Mouse (Mus musculus) left cerebral cortex, postnatal 25 days (tissue): ENCODE data around the gene Ugt2a3. TPM values are rescaled to one million over a fixed set of nuclear protein-coding genes. Genes with fewer than 3 reads are reported as not detected.
"Not testable (repeated sequence)": the region's sequence is repeated elsewhere in the genome, so short reads cannot be mapped to it uniquely, and the experiment has no call there.

Source experiments
- DNase-seq, 2 experiments: peaks; one replicate each; pipeline ENCODE4 v3.0.0; 2022; ENCODE audit warnings: low spot score in 2 of 2, mixed read lengths in 1 of 2
- intact Hi-C: fragments of 180-260 bp; cut with DNase I; formaldehyde crosslinking; loops from one replicate; pipeline ENCODE4 v1.15.1; 2025
- total RNA-seq, 2 experiments: library from RNA; stranded (reverse); gene quantifications; 2 replicates each; pipeline ENCODE4 v1.2.3; 2021

Ugt2a3 gene
- total RNA-seq = not detected

DNA sequence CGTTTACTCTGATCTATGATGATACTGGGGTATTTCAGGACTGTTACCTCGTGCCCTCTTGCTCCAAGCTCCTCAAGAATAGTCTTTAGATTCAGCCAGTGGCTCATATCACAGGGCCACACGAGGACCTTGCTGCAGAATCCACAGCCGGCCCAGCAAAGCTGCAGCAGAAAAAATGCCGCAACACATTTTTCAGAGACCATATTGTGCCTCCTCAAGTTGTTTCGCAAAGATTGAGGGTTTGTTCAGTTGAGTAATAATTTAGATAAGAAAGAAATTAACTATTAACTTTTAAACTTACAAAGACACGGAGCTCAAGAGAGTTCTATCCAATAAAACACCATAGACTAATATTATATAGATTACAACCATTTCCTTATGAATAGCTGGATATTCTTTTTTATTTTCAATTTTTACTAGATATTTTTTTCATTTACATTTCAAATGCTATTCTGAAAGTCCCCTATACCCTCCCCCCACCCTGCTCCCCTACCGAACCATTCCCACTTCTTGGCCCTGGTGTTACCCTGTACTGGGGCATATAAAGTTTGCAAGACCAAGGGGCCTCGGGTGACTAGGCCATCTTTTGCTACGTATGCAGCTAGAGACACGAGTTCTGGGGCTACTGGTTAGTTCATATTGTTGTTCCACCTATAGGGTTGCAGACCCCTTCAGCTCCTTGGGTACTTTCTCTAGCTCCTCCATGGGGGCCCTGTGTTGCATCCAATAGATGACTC, at the start of gene Ugt2a3:
Ugt2a3 (minus strand) TSS at position 235 of the 737 bp plus-strand sequence.
- intact Hi-C loops = loop anchor here (10.0 kb wide), 1 partner anchor 482 kb away; no protein-coding TSS in a partner anchor
- no peak for DNase-seq

DNA sequence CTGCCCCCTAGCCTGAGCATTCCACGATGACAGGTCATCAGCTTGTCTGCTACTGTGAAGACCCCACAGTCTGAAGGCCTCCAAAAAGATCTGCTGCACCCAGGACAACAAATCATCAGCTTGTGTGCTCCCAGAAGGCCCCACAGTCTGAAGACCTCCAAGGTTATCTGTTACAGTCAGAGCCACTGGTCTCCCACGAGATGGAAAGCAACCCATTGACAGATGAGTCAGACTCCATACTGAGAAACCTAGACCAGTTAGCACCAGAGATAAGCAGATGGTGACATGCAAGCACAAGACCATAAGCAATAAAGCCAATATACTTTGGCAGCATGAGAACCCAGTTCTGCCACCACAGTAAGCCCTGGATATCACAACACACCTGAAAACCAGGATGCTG, 43.2 kb upstream of the Ugt2a3 start:
- DNase-seq = no peak
- intact Hi-C loops = no loop called here

DNA sequence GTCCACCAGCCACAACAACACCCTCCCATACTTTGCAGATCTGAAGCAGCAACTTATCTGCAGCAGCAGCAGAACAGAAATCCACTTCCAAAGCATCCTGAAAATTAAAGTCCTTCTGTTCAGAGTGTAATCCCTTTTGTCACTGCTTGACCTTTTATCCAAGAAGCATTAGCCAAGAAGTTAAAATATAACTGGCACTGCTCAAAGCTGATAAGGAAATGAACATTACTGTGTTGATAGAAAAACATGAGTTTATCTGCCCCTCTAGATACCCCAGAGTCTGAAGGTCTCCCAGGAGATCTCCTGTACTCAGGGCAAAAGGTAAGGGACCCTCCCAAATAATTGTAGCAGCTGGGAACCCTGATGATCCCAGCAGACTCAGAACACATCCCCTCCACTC, 42.8 kb upstream of the Ugt2a3 start:
- intact Hi-C loops = no loop called here
- no peak for DNase-seq

DNA sequence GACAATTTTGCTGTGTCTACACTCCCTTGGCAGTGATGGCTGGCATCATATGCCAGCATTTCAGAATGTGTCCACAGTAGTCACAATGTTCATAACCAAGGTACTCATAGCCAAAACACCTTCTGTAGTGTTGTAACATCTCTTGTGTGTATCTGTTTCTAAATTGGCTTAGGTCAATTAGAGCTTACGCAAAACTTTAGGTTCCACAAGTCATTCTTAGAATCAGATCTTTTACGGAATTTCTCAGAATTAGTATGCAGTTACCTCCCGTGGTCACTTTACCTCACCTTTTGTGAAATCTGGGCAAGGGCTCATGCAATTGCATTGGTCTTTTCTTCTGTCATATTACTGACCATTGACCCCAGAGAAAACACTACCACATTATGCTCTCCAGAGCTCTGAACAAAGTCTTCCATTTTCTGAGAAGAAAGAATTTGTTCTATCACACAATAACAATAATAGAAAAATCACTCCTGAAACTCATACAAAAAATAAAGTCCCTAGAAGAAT, 38.9 kb upstream of the Ugt2a3 start:
- no peak for DNase-seq
- intact Hi-C loops = no loop called here

DNA sequence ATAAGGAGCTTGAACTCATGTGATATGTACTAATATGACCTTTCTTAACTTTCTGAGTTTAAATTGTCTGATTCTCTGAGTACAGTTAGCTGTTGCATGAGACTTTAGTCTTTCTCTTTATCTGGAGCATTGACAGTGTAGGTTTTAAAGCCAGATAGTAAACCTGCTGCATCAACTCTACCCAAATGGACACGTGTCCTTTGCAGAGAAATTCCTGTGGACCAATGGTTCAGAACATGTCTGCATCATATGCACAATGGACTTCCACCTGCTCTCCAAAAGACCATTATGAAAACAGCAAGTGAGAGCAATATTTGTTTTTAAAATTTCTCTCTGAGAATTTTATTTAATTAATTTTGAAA, 36.5 kb upstream of the Ugt2a3 start:
- no peak for DNase-seq
- intact Hi-C loops = no loop called here

DNA sequence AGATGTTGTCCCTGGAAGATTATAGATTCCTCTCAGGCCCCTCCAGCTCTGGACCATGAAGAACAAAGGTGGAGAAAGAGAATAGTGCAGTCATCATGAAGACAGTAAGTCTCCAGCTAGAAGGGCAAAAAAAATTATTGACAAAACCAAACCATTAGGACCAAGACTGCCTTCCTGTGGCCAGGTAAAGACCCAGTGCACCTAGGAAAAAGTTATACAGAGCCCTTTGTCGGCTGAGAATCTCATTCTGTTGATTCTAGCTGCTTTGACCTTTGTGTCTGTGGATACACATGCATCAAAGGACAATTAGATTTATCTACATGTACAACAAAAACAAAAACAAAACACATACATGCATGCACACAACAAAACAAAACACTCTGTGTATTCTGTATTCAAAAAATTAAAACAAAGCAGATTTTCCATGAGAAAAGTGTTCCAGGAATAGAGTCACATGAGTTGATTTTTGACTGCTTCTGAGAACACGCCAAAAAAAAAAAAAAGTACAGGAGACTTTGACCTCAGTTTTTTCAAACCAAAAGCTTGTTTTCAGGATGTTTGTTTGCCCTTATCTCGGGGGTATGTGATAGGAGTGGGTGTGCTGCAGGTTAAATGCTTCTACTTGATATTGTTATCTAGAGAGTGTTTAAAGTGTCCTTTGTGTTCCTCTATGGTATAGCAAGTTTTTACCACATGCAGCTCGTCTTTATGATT, 36.0 kb upstream of the Ugt2a3 start:
- intact Hi-C loops, DNase-seq: not testable (repeated sequence)

DNA sequence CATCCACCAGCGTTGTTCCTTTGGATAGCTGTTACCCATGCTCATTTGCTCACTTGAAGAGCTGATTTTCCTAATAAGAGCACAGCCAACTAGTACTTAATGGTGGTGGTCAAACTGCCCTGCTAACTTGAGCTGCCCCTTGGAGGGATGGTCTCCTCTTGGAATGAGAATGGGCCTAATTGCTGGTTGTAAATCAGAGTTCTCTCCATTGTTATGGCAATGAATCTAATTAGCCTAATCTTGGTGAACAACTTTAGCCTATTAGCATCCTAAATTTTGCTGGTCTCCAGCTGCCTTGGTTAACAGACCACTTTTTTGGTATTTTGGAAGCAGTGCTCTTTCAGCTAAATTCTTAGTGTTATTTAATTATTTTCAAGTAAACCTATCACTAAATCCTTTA, 13.4 kb upstream of the Ugt2a3 start:
- no peak for DNase-seq
- intact Hi-C loops = loop anchor here (1.0 kb wide), 1 partner anchor 60 kb away; no protein-coding TSS in a partner anchor

DNA sequence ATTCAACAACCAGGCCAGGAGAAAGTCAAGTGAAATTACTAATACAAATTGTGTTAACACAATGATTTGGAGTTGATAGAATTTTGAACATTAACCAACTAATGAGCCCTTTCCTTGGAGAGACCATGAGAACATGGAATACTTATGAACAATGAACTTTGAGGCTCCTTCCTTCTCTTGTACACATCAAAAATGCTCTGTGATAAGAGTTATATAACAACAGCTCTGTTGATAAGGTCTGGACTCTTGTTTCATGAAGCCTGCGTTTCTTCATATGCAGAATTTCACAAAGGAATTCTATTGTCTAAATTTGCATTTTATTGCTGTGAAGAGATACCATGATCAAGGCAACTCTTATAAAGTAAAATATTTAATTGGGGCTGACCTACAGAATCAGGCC, 12.2 kb upstream of the Ugt2a3 start:
- intact Hi-C loops, DNase-seq: not testable (repeated sequence)

DNA sequence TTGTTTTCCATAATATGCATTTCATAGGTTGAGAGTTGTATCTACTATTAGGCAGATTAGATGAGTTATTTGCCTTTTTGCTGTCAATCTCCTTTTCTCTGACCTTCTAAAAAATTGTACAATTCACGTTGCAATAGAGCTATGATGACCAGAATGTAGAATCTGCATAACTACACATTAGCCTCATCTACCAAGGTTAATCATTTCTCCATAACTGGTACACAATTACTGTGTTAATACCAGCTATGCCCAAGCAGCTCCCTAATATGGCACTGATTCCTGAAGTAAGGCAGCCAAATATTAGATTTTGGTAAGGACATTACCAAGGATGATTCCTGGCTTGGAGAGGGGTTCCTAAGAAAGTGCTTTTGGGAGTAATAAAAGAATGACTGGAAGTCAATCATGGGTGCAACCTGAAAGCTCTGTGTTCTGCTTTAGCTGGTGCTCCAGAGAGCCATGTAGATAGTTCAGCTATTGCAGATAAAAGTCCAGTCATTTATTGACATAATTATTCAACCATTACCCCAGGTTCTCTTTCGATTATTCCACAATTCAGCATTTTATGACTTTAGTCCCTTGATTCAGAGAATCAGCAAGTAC, 10.6 kb upstream of the Ugt2a3 start:
- intact Hi-C loops, DNase-seq: not testable (repeated sequence)

DNA sequence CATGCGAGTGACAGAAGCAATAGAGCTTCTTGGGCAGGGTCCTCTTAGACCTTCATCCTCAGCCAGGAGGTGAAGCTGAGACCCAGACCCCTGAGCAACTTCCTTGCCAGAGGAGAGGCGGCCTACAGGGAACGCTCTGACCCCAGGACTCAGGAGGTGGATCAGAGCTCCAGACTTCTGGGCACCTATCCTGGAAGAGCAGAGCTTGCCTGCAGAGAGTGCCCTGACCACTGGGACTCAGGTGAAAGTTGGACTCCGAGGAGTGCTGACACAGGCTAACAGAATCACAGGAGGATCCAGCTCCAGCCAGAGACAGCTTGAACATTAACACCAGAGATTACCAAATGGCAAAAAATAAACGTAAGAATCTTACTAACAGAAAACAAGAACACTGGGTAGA, 3.5 kb upstream of the Ugt2a3 start:
- DNase-seq = no peak
- intact Hi-C loops = no loop called here

DNA sequence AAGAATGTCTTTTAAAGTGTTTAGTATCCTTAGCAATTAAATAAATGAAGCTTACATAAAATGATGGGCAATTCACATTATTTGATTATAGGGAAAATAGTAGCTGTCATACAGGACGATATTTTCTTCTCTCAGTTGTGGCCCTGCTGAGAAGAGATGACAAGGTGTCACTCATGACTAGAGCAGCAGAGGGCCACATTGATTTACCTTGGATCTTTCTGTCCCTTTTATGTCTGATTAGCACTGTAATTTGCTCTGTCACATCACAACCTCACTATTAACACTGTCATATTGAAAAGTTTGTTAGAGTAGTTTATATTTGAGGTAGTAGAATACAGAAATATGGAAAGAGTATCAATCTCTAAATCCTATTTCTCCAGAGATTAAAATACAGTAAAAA, 1.8 kb downstream of the Ugt2a3 start:
- intact Hi-C loops = loop anchor here (10.0 kb wide), 1 partner anchor 480 kb away; no protein-coding TSS in a partner anchor
- no peak for DNase-seq

DNA sequence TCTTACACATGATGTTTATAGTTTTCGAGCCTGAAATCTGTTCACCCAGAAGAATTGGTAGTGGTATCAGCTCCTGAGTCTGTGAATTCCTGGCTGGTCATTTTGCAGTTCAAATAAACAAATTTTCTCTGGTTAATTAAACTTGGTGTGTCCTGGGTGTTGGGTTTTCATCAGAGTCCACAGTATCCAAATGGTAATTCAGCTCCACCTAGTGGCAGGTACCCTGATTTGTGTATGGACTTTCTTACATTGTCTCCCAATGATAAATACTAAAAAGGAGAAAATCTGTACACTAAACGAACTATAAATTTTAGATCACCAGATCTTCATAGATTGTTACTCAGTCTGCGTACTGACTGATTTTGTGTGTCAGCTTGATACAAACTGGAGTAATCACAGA, 3.4 kb downstream of the Ugt2a3 start:
- intact Hi-C loops = loop anchor here (10.0 kb wide), 1 partner anchor 479 kb away; no protein-coding TSS in a partner anchor
- no peak for DNase-seq

DNA sequence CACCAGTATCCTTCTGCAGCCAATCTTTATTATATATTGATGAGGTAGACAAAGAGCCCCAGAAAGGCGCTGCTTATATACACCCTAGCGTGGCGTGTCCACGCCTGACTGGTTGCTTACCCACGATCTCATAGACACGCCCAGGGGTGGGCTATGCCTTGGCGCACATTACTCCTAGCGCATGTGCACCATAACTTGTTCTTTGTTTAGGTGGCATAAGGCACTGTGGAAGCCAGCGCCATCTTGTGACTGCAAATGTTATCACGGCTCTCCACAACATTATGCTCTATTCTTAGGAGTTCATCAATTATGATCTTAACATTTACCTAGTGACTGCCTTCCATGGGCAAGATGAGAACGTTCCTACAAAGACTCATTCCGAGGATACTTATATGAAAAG, 25.6 kb downstream of the Ugt2a3 start:
- intact Hi-C loops = no loop called here
- no peak for DNase-seq

DNA sequence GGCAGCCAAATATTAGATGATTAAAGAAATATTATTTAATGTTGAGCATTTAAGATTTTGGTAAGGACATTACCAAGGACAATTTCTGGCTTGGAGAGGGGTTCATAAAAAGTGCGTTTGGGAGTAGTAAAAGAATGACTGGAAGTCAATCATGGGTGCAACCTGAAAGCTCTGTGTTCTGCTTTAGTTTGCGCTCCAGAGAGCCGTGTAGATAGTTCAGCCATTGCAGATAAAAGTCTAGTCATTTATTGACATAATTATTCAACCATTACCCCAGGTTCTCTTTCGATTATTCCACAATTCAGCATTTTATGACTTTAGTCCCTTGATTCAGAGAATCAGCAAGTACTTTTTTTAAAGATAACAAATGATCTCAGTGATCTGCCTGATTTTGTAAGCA, 50.8 kb downstream of the Ugt2a3 start:
- intact Hi-C loops, DNase-seq: not testable (repeated sequence)

DNA sequence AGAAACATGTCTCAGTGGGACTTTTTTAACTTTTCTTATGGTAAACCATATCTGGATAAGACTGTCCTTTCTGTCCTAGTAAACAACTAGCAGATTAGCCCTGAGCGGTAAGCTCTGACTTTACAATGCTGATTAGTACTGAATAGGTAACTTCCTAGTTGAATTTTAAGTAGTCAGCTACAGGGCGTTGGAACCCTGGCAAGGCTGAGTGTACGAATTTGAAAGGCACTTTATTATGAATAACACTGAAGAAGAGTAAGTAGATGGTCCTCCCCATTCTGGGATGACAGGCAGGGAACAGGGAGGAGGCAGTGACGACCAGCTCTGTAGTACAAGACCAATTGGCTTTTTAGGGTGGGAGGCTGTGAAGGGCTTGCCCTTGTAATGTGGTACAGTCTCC, 61.0 kb downstream of the Ugt2a3 start:
- DNase-seq, intact Hi-C loops: not testable (repeated sequence)

DNA sequence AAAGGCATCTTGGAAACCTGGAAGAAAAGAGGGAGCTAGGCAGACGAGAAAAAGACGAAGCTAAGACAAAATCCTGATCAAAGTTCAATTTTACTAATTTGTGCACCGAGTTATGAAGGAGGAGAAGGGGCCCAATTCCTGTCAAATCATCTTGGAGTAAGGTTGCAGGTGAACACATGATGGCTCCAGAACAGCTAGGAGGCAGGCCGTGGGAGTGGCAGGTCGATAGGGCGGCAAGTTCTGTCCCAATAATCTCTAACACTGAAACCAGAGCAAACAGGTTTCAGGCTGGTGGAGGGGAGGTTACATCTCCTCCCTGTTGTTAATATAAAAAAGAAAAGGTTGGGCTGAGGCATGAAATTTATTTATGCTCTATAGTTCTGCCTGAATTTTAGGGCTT, 61.4 kb downstream of the Ugt2a3 start:
- intact Hi-C loops = no loop called here

More for the DNA sequence above, 61.4 kb downstream of the Ugt2a3 start:
- no peak for DNase-seq

Other genes with a start within 250 kb of the Ugt2a3 start
- gene Ugt2b36, start 244.6 kb downstream of the Ugt2a3 start, total RNA-seq = not detected
- not detected for gene Ugt2b5, start 196.9 kb downstream of the Ugt2a3 start, total RNA-seq
- gene Ugt2b37, start 82.4 kb downstream of the Ugt2a3 start, total RNA-seq = not detected
- gene Ugt2b38, start 87.0 kb upstream of the Ugt2a3 start, total RNA-seq = not detected
- not detected for gene Ugt2a2, start 145.1 kb upstream of the Ugt2a3 start, total RNA-seq
- not detected for gene Gm43638, start 149.6 kb upstream of the Ugt2a3 start, total RNA-seq
- gene Ugt2a1, start 153.7 kb upstream of the Ugt2a3 start, total RNA-seq = not detected
- not detected for gene Sult1b1, start 201.0 kb upstream of the Ugt2a3 start, total RNA-seq
- not detected for gene Sult1d1, start 231.8 kb upstream of the Ugt2a3 start, total RNA-seq